Mouse (Mus musculus): ENCODE results near the gene Hoxd4.

DNA sequence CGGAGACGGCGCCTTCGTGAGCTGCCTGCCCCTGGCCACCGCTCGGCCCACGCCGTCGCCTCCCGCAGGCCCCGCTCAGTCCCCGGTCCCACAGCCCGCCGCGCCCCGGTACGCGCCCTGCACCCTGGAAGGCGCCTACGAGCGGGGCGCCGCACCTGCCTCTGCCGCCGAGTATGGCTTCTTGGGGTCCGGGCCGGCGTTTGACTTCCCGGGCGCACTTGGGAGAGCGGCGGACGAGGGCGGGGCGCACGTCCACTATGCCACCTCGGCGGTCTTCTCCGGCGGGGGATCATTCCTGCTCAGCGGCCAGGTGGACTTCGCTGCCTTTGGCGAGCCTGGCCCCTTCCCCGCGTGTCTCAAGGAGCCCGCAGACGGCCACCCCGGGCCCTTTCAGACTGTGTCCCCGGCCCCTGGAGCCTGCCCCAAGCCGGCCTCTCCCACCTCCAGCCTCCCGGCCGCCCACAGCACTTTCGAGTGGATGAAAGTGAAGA is 51.6 kb downstream of the Hoxd4 start:
- TF ChIP-seq MAX (IDR thresholded peaks at IDR 0.05) (no peak), CTCF (IDR thresholded peaks at IDR 0.05; ENCODE audit: control insufficient read depth, insufficient read depth, insufficient read length) (no peak), USF1 (IDR thresholded peaks at IDR 0.05; ENCODE audit: low read depth) (no peak), MYOD1 (IDR thresholded peaks at IDR 0.05; ENCODE audit: control insufficient read depth, insufficient read length, low read depth) (no peak)

All from C2C12 (cell line).